ENCODE assay signal across 10 mouse cellular contexts in the genomic region with DNA sequence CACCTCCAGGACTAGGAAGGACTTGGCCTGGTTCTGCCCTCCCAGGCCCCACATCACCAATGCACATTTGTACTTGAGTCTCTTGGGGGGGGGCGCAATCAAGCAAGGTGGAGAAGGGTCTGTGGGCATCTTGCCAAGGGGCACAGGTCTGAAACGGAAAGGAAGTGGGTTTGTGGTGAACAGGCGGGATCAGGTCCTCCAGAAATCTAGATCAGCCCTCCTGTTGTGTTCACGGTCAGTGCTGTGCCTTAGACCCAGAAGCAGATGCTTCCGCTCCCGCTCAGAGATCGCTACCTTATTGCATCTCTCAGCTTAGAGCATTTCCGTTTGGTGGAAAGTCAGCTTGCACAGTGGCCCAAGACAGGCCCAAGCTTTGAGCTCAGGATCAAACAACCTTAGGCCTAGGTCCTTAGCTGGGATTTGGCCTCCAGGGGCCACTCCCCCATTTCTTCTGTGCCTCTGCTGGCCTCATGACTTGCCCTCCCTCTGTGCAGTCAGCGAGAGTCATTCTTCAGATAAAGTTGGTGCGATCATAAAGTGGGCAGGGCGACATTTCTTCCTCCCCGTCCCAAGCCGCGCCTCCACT. TPM values are rescaled to one million over a fixed set of nuclear protein-coding genes. Genes with fewer than 3 reads are reported as not detected.
A peak's percentile ranks its signal among the peaks of the same experiment; 100 is the strongest.
DNase-seq lines count a peak whose midpoint lies in the region; ATAC-seq lines count a peak whose summit lies in the region.
"Had no signal": no experiment of that assay in that cellular context is flagged by ENCODE, and none has a peak within 500 bp of the region (broad histone marks: within the 10 kb centered on the region; RNA-seq: fewer than 3 reads in every experiment).

No protein-coding gene starts in this region.

- H3K27ac ChIP-seq in heart, embryonic 12.5 days (ENCODE audit: poor library complexity, severe bottlenecking): peak overlapping the region; percentile 18; the same call in 1 of the 2 replicates
- H3K27ac ChIP-seq: liver, embryonic 15.5 days had no signal

- peaks cover 37% of the 10 kb centered on the region for H3K4me1 ChIP-seq in heart, embryonic 12.5 days (replicated peaks)

- 48% methylated on average over 14 of the region's 14 CpGs for WGBS in heart, embryonic 12.5 days

- no peak overlapping the region; the same call in 1 of the 2 replicates for H3K9ac ChIP-seq in heart, embryonic 12.5 days
- H3K9ac ChIP-seq: liver, embryonic 15.5 days had no signal

- DNase-seq in heart, adult 11 months: no peak
- DNase-seq in spleen, adult 18-20 months: peak; percentile 33 to 44
- no peak for DNase-seq in spleen, adult 12 weeks (ENCODE audit: low spot score)
- no peak for DNase-seq in cerebellum, adult 9-10 months
- DNase-seq in ovary, adult 18-20 months (ENCODE audit: low spot score): no peak
- no peak for DNase-seq in right cerebral cortex, postnatal 14 days
- DNase-seq: gastrocnemius, postnatal 10 days had no signal

- H3K36me3 ChIP-seq in heart, embryonic 12.5 days: no peaks in the 10 kb centered on the region
- H3K36me3 ChIP-seq: liver, embryonic 15.5 days had no signal

- no peaks in the 10 kb centered on the region for H3K27me3 ChIP-seq in heart, embryonic 12.5 days (replicated peaks)

- no peaks in the 10 kb centered on the region for H3K9me3 ChIP-seq in heart, embryonic 12.5 days (replicated peaks)
- H3K9me3 ChIP-seq: liver, embryonic 15.5 days had no signal

- 0 out of 2 replicates have a peak overlapping the region, but pooled peaks have one; percentile 29 for H3K4me2 ChIP-seq in heart, embryonic 12.5 days
- H3K4me2 ChIP-seq: liver, embryonic 15.5 days had no signal

- no peak; the same call in 1 of the 2 replicates for ATAC-seq in heart, embryonic 12.5 days (ENCODE audit: insufficient number of reproducible peaks, low FRiP score)
- ATAC-seq in megakaryocyte progenitor cell, adult 5-6 weeks (replicated peaks; ENCODE audit: poor library complexity): peak; percentile 78

- no peak overlapping the region for H3K4me3 ChIP-seq in heart, embryonic 12.5 days
- H3K4me3 ChIP-seq: liver, embryonic 15.5 days had no signal

RNA-seq across cellular contexts. Expression of a gene that starts 19.6 kb away (rescaled TPM):
- 0.72 and 0.81 TPM in 2 replicates for polyA plus RNA-seq in heart, embryonic 12.5 days (2016; fragmentation: Nextera tagmentation; extraction: Ambion mirVana)
- 81.5 and 82.6 TPM in 2 replicates for total RNA-seq in megakaryocyte progenitor cell, adult 5-6 weeks (2015)
- total RNA-seq in megakaryocyte progenitor cell, adult 5-6 weeks (2017): 99.3 and 113 TPM in 2 replicates

RNA-seq across cellular contexts. Expression of a gene that starts 22.9 kb away (rescaled TPM):
- 141 and 152 TPM in 2 replicates for polyA plus RNA-seq in heart, embryonic 12.5 days (2016; fragmentation: Nextera tagmentation; extraction: Ambion mirVana)
- 720 and 754 TPM in 2 replicates for total RNA-seq in megakaryocyte progenitor cell, adult 5-6 weeks (2015)
- 1,515 and 1,537 TPM in 2 replicates for total RNA-seq in megakaryocyte progenitor cell, adult 5-6 weeks (2017)

Comparison
In these comparisons a context has a peak if more than half of its experiments do, and no peak if none do; other contexts are left out.
1. DNase-seq: peak in spleen, adult 18-20 months (2 of 2); none in heart, adult 11 months (single experiment), spleen, adult 12 weeks (single experiment), cerebellum, adult 9-10 months (single experiment), ovary, adult 18-20 months (single experiment) and right cerebral cortex, postnatal 14 days (single experiment).